Mouse (Mus musculus) hindbrain, embryonic 15.5 days (tissue): Measurements from ENCODE around the gene Ccdc137. TPM values are rescaled to one million over a fixed set of nuclear protein-coding genes. Genes with fewer than 3 reads are reported as not detected.

Experiments
- ATAC-seq: fragments of 200-750 bp; cut with Nextera tagmentation; 2 replicates; pipeline ENCODE4 v1.8.0; 2017; ENCODE audit warnings: low read depth, moderate number of reproducible peaks, moderate TSS enrichment; ENCODE audit not compliant: low FRiP score
- H3K27ac ChIP-seq: fragments of 300-500 bp; sonication (generic); replicated peaks from 2 replicates; pipeline ENCODE4 v1.5.1; 2015; ENCODE audit warnings: mild to moderate bottlenecking, inconsistent platforms
- H3K27me3 ChIP-seq: fragments of 300-500 bp; sonication (generic); 2 replicates; pipeline ENCODE4 v1.6.1; 2015; ENCODE audit warnings: control low read depth, inconsistent platforms
- H3K36me3 ChIP-seq: fragments of 300-500 bp; sonication (generic); 2 replicates; pipeline ENCODE4 v1.6.1; 2015; ENCODE audit warnings: control low read depth, inconsistent platforms
- H3K4me1 ChIP-seq: fragments of 300-500 bp; sonication (generic); replicated peaks from 2 replicates; pipeline ENCODE4 v1.6.1; 2015; ENCODE audit warnings: control low read depth, inconsistent platforms
- H3K4me2 ChIP-seq: fragments of 300-500 bp; sonication (generic); 2 replicates; pipeline ENCODE4 v1.6.1; 2015; ENCODE audit warnings: moderate library complexity, mild to moderate bottlenecking, inconsistent platforms
- H3K4me3 ChIP-seq: fragments of 300-500 bp; sonication (generic); 2 replicates; pipeline ENCODE4 v1.5.1; 2015; ENCODE audit warnings: mild to moderate bottlenecking, inconsistent platforms
- H3K9ac ChIP-seq: fragments of 300-500 bp; sonication (generic); 2 replicates; pipeline ENCODE4 v1.6.1; 2015; ENCODE audit warnings: inconsistent platforms
- H3K9me3 ChIP-seq: fragments of 300-500 bp; sonication (generic); 2 replicates; pipeline ENCODE4 v1.6.1; 2016; ENCODE audit warnings: control low read depth, inconsistent platforms
- WGBS: fragments of 180-500 bp; shearing (Covaris S2); methylation state at CpG from one replicate; pipeline ENCODE4 v1.1.7; 2015; 5-methylcytosine and 5-hydroxymethylcytosine counted together
- polyA plus RNA-seq: library from polyadenylated mRNA; unstranded; fragments of >200 nt; fragmentation: Nextera tagmentation; extraction: Ambion mirVana; gene quantifications from 2 replicates; pipeline ENCODE4 v1.2.1, GENCODE M21; 2015

The Ccdc137 gene
- polyA plus RNA-seq, 1 experiment from 2014 or later, result 24.8 TPM

DNA sequence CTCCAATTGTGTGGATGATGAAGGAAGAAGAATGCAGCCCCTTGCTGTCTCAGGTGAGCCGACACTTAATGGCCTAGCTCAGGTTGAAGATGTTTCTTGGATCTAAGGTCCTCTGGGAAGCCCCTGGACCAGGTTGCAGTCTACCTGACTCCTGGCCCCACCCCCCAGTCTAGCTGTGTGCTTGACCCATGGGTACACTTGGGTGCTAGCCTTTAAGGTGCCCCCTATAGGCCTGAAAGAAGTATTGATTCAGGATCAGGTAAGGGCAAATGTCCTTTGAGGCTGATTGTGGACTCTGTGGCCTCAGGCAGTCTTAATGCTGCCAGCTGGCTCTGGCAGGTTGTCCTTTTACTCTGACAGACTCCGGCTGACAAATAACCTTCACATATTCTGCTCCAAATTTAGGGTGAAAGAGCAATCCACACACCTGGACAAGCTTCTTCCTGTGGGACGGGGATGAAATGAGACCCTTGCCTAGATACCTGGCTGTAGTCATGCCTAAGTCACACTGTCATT, 15.1 kb upstream of the Ccdc137 start:
- H3K4me1 ChIP-seq, result no peaks in the 10 kb centered on the region
- no peak overlapping the region for H3K9ac ChIP-seq
- no peaks in the 10 kb centered on the region for H3K27me3 ChIP-seq
- H3K36me3 ChIP-seq, result no peaks in the 10 kb centered on the region
- no peaks in the 10 kb centered on the region for H3K9me3 ChIP-seq
- H3K27ac ChIP-seq, result no peak overlapping the region
- no peak for ATAC-seq
- H3K4me2 ChIP-seq, result no peak overlapping the region
- H3K4me3 ChIP-seq, result no peak overlapping the region
- 91% methylated on average over 3 of the region's 3 CpGs for WGBS

DNA sequence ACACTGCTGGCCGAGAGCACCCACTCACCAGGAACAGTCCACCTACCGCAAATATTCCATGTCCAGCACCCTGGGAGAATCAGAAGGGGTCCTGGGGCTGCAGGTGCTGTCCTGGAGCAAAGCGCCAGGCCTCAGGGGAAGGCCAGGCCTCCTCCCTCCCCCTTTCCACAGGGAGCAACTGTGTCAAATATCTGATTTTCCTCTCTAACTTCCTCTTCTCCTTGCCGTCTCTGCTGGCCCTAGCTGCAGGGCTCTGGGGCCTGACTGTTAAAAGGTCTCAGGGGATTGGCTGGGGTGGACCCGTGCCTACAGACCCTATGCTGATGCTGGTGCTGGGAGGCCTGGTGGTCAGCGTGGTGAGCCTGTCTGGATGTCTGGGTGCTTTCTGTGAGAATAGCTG, 13.8 kb upstream of the Ccdc137 start:
- 77% methylated on average over 6 of the region's 6 CpGs for WGBS
- Histone ChIP-seq H3K9me3 (no peaks in the 10 kb centered on the region), H3K4me2 (no peak overlapping the region), H3K36me3 (no peaks in the 10 kb centered on the region), H3K4me3 (no peak overlapping the region), H3K27me3 (no peaks in the 10 kb centered on the region), H3K4me1 (no peaks in the 10 kb centered on the region), H3K9ac (no peak overlapping the region), H3K27ac (no peak overlapping the region)
- ATAC-seq, result no peak

DNA sequence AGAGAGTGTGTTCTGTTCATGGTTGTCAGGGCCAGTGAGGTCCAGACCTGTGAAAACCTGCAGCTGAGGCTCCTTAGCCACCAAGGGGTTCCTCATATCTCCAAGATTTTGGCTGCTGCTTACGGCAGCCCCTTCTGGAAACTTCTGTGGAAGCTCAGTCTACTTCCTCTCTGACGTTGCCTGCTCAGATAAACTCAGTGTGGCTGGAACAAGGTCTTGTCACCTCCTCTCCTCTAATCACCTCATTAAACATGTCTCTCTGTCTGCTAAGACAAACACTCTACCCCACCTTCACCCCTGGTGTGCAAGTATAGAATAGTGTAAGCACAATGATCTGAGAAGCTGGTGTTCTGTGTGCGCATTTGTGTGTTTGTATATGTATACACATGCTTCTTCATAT, 12.4 kb upstream of the Ccdc137 start:
- Histone ChIP-seq H3K4me2 (no peak overlapping the region), H3K27me3 (no peaks in the 10 kb centered on the region), H3K9me3 (no peaks in the 10 kb centered on the region), H3K36me3 (no peaks in the 10 kb centered on the region), H3K4me1 (no peaks in the 10 kb centered on the region), H3K4me3 (no peak overlapping the region), H3K27ac (no peak overlapping the region), H3K9ac (no peak overlapping the region)
- whole genome bisulfite sequencing, result 82% methylated on average over 3 of the region's 3 CpGs
- no peak for ATAC-seq

DNA sequence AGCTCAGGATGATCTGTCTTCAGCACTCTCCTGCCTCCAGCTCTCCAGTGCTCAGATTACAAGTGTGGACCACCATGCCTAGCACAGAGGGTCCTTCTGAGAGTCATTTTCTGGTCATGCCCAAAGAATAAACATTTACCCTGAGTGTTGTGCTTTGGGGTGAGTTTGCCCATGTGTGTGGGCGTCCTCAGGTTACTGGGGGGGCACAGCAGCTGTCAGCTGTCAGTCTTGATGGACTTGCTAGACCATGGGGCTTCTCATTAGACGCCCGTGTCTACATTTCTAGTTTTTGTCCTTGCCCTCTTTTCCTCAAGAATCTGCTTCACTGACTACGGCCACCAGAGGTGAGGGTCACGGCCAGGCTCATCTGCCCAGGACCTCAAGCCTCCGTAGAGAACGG, 10.7 kb upstream of the Ccdc137 start:
- no peak overlapping the region for H3K4me3 ChIP-seq
- 85% methylated on average over 7 of the region's 7 CpGs for WGBS
- H3K36me3 ChIP-seq, result no peaks in the 10 kb centered on the region
- ATAC-seq, result no peak
- H3K9me3 ChIP-seq, result no peaks in the 10 kb centered on the region
- no peaks in the 10 kb centered on the region for H3K4me1 ChIP-seq
- no peak overlapping the region for H3K27ac ChIP-seq
- no peaks in the 10 kb centered on the region for H3K27me3 ChIP-seq
- H3K9ac ChIP-seq, result no peak overlapping the region
- no peak overlapping the region for H3K4me2 ChIP-seq

DNA sequence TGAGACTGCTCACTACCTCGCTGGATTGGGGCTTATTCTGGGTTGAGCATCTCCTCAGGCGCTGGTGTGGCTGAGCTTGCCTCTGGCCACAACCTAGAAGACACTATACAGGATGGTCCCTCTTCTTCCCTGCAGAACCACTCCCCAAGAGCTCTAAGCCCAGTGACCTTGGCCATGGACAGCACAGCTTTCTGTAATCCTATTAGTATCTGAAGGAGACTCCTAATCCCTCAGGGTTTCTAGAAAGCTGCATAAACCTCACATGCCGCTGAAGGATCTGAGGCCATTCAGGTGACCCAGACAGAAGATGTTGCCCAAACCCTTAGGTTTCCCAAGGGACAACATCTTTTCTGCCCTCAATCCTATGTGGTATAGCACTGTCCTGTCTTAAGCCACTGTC, 5.7 kb upstream of the Ccdc137 start:
- peaks cover 6% of the 10 kb centered on the region for H3K4me1 ChIP-seq
- no peak overlapping the region for H3K27ac ChIP-seq
- no peaks in the 10 kb centered on the region for H3K27me3 ChIP-seq
- H3K4me2 ChIP-seq, result no peak overlapping the region
- H3K9ac ChIP-seq, result no peak overlapping the region
- H3K9me3 ChIP-seq, result no peaks in the 10 kb centered on the region
- WGBS, result 73% methylated on average over 3 of the region's 3 CpGs
- no peak overlapping the region for H3K4me3 ChIP-seq
- no peaks in the 10 kb centered on the region for H3K36me3 ChIP-seq
- ATAC-seq, result no peak

DNA sequence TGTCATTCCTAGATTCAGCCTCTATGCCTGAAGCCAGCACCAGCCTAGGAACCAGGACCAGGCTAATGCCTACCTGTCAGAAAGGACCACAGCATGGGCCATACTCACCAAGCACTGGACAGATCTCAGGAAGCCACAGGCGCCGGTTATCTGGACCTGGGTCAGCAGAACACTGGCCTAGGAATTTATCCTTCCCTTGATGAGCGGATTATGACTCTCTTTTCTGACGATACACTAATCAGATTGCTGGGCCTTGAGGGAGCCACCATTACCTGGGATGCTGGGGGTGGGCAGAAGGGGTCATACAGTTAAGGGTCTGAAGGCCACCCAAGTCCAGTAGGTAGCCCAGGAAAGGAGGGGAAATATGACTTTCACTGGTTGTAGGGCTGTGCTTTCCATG, 4.6 kb upstream of the Ccdc137 start, which contains the start of gene Pde6g:
TSS of gene Pde6g (minus strand) at position 195 of the 400 bp plus-strand sequence.
- H3K36me3 ChIP-seq, result no peaks in the 10 kb centered on the region
- H3K27me3 ChIP-seq, result no peaks in the 10 kb centered on the region
- H3K4me1 ChIP-seq, result peaks cover 8% of the 10 kb centered on the region
- 90% methylated on average over 4 of the region's 4 CpGs for WGBS
- H3K9me3 ChIP-seq, result no peaks in the 10 kb centered on the region
- no peak within 1 kb of the TSS for H3K27ac ChIP-seq
- no peak for ATAC-seq
- no peak within 1 kb of the TSS for H3K9ac ChIP-seq
- no peak within 1 kb of the TSS for H3K4me3 ChIP-seq
- no peak within 1 kb of the TSS for H3K4me2 ChIP-seq

DNA sequence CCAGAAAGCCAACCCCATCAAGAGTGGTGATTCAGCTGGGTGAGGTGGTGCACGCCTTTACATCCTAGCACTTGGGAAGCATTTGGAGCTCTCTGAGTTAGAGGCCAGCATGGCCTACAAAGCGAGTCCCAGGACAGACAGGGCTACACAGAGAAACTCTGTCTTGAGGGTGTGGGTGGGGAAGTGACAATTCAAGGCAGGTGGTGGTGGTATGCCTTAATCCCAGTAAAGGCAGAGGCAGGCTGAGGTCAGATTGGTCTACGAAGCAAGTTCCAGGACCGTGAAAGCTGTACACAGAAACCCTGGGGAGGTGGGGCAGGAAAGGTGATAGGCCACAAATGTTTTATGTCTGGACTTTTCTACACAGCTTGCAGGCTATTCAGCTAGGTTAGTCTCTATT, 3.0 kb upstream of the Ccdc137 start:
- no peak overlapping the region for H3K9ac ChIP-seq
- 92% methylated on average over 4 of the region's 4 CpGs for WGBS
- H3K9me3 ChIP-seq, result no peaks in the 10 kb centered on the region
- H3K27me3 ChIP-seq, result no peaks in the 10 kb centered on the region
- no peak overlapping the region for H3K4me2 ChIP-seq
- no peak overlapping the region for H3K4me3 ChIP-seq
- ATAC-seq, result no peak
- H3K27ac ChIP-seq, result no peak overlapping the region
- H3K4me1 ChIP-seq, result peaks cover 20% of the 10 kb centered on the region
- peaks cover 3% of the 10 kb centered on the region; the same call in 1 of the 2 replicates for H3K36me3 ChIP-seq

DNA sequence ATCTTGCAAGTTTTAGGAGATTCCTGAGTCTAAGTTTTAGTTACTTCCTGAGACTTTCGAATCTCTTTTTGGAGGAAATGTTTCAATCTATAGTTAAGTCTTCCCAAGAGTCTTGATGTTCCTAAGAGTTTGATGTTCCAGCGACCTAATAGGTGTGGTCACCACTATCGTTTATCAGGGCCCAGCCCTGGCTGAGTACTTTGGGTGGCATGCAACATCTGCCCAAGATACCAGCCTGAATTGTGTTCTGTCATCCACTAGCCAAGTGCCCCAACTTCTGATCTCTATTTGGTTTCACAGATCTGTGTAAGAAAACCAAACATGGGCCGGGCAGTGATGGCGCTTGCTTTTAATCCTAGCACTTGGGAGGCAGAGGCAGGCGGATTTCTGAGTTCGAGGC, 2.5 kb upstream of the Ccdc137 start:
- Histone ChIP-seq H3K27ac (no peak overlapping the region), H3K4me3 (no peak overlapping the region), H3K9ac (no peak overlapping the region), H3K36me3 (peaks cover 5% of the 10 kb centered on the region; the same call in 1 of the 2 replicates), H3K9me3 (no peaks in the 10 kb centered on the region), H3K4me1 (peaks cover 20% of the 10 kb centered on the region), H3K4me2 (no peak overlapping the region), H3K27me3 (no peaks in the 10 kb centered on the region)
- 97% methylated on average over 7 of the region's 7 CpGs for WGBS
- no peak for ATAC-seq

DNA sequence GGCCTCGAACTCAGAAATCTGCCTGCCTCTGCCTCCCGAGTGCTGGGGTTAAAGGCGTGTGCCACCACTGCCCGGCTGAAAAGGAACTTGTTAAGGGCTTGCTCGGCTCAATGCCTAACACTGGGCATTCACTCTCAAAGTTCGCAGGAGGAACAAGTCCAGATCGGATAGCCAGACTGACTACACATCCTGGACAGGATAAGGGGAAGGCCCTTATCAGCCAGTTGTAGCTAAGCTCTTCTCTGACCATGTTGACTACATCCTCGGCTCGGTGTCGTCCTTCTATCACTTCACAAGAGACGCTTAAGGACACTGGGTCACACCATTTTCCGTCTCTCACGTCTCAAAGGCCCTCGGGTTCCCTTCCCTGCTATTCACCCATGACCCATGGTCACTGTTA, 545 bp upstream of the Ccdc137 start:
- Histone ChIP-seq H3K27me3 (no peaks in the 10 kb centered on the region), H3K4me1 (peaks cover 20% of the 10 kb centered on the region), H3K9ac (peak overlapping the region; percentile 99), H3K4me2 (peak overlapping the region; percentile 88), H3K36me3 (peaks cover 15% of the 10 kb centered on the region), H3K4me3 (peak overlapping the region; percentile 94), H3K27ac (peak overlapping the region; percentile 90), H3K9me3 (no peaks in the 10 kb centered on the region)
- no peak for ATAC-seq
- WGBS, result 32% methylated on average over 14 of the region's 14 CpGs

DNA sequence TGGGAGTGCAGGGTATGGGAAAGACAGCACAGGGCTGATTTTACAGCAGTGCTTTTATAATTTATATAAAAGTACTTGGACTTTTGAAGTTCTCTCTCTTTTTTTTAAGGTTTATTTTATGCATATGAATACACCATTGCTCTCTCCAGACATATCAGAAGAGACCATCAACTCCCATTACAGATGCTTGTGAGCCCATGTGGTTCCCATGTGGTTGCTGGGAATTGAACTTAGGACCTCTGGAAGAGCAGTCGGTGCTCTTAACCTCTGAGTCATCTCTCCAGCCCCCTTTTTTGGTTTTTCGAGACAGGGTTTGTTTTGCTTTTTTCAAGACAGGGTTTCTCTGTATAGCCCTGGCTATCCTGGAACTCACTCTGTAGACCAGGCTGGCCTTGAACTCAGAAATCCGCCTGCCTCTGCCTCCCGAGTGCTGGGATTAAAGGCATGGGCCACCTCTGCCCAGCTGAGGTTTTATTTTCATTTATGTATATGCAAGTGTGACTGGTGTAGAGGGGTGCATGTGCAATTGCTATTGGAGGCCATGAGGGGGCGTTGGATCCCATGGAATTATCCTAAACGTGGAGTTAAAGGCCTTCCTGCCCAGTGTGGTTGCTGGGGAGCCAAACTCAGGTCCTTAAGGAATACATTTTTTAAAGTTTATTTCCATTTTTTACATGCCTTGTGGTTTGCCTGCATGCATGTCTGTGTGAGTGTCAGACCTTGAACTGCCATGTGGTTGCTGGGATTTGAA, 1.1 kb downstream of the Ccdc137 start:
- Histone ChIP-seq H3K4me2 (peak overlapping the region; percentile 88), H3K9me3 (no peaks in the 10 kb centered on the region), H3K27ac (peak overlapping the region; percentile 90; the same call in 1 of the 2 replicates)

DNA sequence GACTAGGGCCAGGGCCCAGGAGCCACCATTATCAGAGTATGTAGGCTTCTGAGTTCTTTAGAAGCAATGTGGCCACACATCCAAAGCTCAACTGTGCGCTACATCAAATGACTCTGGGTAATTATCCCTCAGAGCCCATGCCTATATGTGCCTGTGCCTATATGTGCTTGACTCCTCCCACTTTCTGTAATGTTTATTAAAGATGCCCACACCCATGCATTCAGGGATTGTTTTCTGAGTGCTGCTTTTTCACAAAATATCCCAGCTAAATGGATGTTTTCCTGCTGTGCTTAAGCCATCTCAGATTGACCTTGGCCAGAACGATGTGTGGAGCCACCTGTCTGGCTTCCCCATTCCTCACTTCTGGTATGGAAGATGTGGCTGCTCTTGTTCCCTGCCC, 5.6 kb downstream of the Ccdc137 start:
- Histone ChIP-seq H3K9me3 (no peaks in the 10 kb centered on the region), H3K4me2 (no peak overlapping the region), H3K27me3 (no peaks in the 10 kb centered on the region), H3K36me3 (peaks cover 32% of the 10 kb centered on the region), H3K4me1 (peaks cover 32% of the 10 kb centered on the region), H3K4me3 (no peak overlapping the region), H3K9ac (no peak overlapping the region), H3K27ac (no peak overlapping the region)
- 93% methylated on average over 2 of the region's 2 CpGs for WGBS
- ATAC-seq, result no peak

More for the DNA sequence above, 1.1 kb downstream of the Ccdc137 start:
- Histone ChIP-seq H3K9ac (peak overlapping the region; percentile 99), H3K4me1 (peaks cover 20% of the 10 kb centered on the region), H3K4me3 (peak overlapping the region; percentile 94), H3K27me3 (no peaks in the 10 kb centered on the region), H3K36me3 (peaks cover 22% of the 10 kb centered on the region)
- ATAC-seq, result no peak
- WGBS, result 68% methylated on average over 6 of the region's 6 CpGs

DNA sequence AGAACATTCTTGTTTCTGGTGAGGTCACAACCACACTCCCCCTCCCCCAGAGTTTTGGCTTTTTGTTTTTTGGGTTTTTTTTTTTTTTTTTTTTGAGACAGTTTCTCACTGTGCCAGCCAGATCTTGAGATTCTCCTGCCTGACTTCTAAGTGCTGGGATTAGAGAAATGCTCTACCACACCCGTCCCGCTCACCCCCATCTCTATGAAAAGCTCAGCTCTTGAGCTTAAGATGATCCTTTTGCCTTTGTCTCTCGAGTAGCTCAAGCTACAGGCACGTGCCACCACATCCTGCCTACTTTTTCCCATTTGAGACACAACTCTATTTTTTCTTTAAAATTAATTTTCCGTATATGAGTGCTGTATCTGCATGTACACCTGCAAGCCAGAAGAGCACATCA, 6.5 kb downstream of the Ccdc137 start:
- Histone ChIP-seq H3K9me3 (no peaks in the 10 kb centered on the region), H3K4me3 (no peak overlapping the region), H3K4me1 (peaks cover 32% of the 10 kb centered on the region), H3K27ac (no peak overlapping the region), H3K27me3 (no peaks in the 10 kb centered on the region), H3K36me3 (peaks cover 34% of the 10 kb centered on the region), H3K4me2 (no peak overlapping the region), H3K9ac (no peak overlapping the region)
- 93% methylated on average over 5 of the region's 5 CpGs for WGBS
- ATAC-seq, result no peak
